Mouse (Mus musculus): Measurements from ENCODE around the gene Cdca4.
"Not testable (repeated sequence)": the region's sequence is repeated elsewhere in the genome, so short reads cannot be mapped to it uniquely, and the experiment has no call there.

Gene Cdca4

GRCm38 (mm10) chr12:112858581-112859336, 29.5 kb upstream of the Cdca4 start:
- CTCF ChIA-PET = no interaction called here

- CTCF ChIA-PET = no interaction called here
Observed at GRCm38 (mm10) chr12:112857021-112857925, 28.1 kb upstream of the Cdca4 start.

- CTCF ChIA-PET = no interaction called here
Observed at GRCm38 (mm10) chr12:112856338-112856737, 27.1 kb upstream of the Cdca4 start.

- CTCF ChIA-PET = no interaction called here
Observed at GRCm38 (mm10) chr12:112854610-112855333, 25.5 kb upstream of the Cdca4 start.

- CTCF ChIA-PET = interaction anchor here (0.5 kb wide), 1 partner anchor 15 kb away, joined by 3 read pairs; no protein-coding TSS in a partner anchor
Observed at GRCm38 (mm10) chr12:112853050-112853729, 24.0 kb upstream of the Cdca4 start.

GRCm38 (mm10) chr12:112851116-112851515, 21.9 kb upstream of the Cdca4 start:
- CTCF ChIA-PET = interaction anchor here (0.5 to 0.7 kb wide), 2 partner anchors 11 to 1159 kb away, joined by 3 to 8 read pairs; no protein-coding TSS in a partner anchor

GRCm38 (mm10) chr12:112850344-112850743, 21.1 kb upstream of the Cdca4 start:
- CTCF ChIA-PET = interaction anchor here (0.5 to 0.7 kb wide), 2 partner anchors 10 to 1159 kb away, joined by 3 to 8 read pairs; no protein-coding TSS in a partner anchor

GRCm38 (mm10) chr12:112849235-112850022, 20.2 kb upstream of the Cdca4 start:
- CTCF ChIA-PET = interaction anchor here (0.6 to 1.4 kb wide), 4 partner anchors 17 to 1471 kb away, joined by 3 to 11 read pairs (median 4); no protein-coding TSS in a partner anchor

GRCm38 (mm10) chr12:112847880-112848279, 18.7 kb upstream of the Cdca4 start:
- CTCF ChIA-PET = no interaction called here

GRCm38 (mm10) chr12:112843803-112844202, 14.6 kb upstream of the Cdca4 start:
- CTCF ChIA-PET = interaction anchor here (0.6 to 1.3 kb wide), 3 partner anchors 12 to 90 kb away, joined by 3 to 4 read pairs (median 4); no protein-coding TSS in a partner anchor

GRCm38 (mm10) chr12:112842128-112842527, 12.9 kb upstream of the Cdca4 start:
- CTCF ChIA-PET = not testable (repeated sequence)

GRCm38 (mm10) chr12:112841338-112841892, 12.2 kb upstream of the Cdca4 start:
- CTCF ChIA-PET = interaction anchor here (0.7 kb wide), 1 partner anchor 33 kb away, joined by 4 read pairs; no protein-coding TSS in a partner anchor

GRCm38 (mm10) chr12:112840209-112841086, 11.2 kb upstream of the Cdca4 start:
- CTCF ChIA-PET = interaction anchor here (0.6 to 0.7 kb wide), 2 partner anchors 10 to 32 kb away, joined by 4 to 8 read pairs; no protein-coding TSS in a partner anchor

- CTCF ChIA-PET = no interaction called here
Observed at GRCm38 (mm10) chr12:112835046-112835445, 5.8 kb upstream of the Cdca4 start.

- CTCF ChIA-PET = no interaction called here
Observed at GRCm38 (mm10) chr12:112833527-112833926, 4.3 kb upstream of the Cdca4 start.

- CTCF ChIA-PET = interaction anchor here (1.2 kb wide), 1 partner anchor 12 kb away, joined by 4 read pairs; no protein-coding TSS in a partner anchor
Observed at GRCm38 (mm10) chr12:112832411-112832810, 3.2 kb upstream of the Cdca4 start.

GRCm38 (mm10) chr12:112830570-112830969, 1.3 kb upstream of the Cdca4 start:
- CTCF ChIA-PET = interaction anchor here (0.7 to 0.9 kb wide), 2 partner anchors 69 to 216 kb away, joined by 4 to 5 read pairs; no protein-coding TSS in a partner anchor

- CTCF ChIA-PET = interaction anchor here (0.9 kb wide), 1 partner anchor 69 kb away, joined by 4 read pairs; no protein-coding TSS in a partner anchor
Observed at GRCm38 (mm10) chr12:112830141-112830540, 918 bp upstream of the Cdca4 start.

Measured in spleen, embryonic (tissue).